9 mouse cellular contexts compared by ENCODE assay signal in the genomic region with DNA sequence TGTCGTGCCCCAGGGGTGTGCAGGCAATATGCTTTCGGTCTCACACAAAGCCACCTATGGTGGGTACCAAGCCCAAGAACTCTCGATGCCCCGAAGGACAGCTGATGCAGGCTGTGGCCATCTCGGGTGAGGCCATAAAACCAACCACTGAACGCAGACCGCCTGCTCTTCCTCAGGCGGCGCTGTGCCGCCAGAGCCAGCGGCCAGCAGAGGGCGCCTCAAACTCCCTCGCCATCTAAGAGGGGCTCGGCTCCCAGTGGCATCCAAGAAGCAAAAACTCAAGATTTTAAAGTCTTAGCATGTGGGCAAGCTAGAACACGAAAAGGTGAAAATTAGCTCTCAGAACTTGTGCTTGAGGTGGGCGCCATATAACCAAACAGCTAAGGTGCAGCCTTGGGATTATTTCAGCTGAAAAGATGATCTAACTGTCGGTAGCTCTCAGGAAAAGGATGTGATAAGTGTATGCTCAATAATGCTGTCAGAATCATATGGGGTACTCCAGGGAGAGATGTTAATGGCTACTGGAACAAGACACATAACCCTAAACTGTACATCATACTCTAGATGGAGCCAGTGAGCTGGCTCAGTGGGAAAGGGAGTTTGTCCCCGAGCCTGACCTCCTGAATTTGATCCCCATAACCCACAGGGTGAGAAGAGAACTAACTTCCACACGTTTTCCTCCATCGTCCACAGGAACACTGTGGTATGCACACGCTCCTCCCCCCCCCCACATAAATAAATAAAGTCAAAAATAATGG. TPM values are rescaled to one million over a fixed set of nuclear protein-coding genes. Genes with fewer than 3 reads are reported as not detected.
A peak's percentile ranks its signal among the peaks of the same experiment; 100 is the strongest.
DNase-seq lines count a peak whose midpoint lies in the region; ATAC-seq and TF ChIP-seq lines count a peak whose summit lies in the region.
"Had no signal": no experiment of that assay in that cellular context is flagged by ENCODE, and none has a peak within 500 bp of the region (broad histone marks: within the 10 kb centered on the region; RNA-seq: fewer than 3 reads in every experiment).

No protein-coding gene starts in this region.

- TF ChIP-seq POLR2A in ES-Bruce4 (IDR thresholded peaks at IDR 0.05; ENCODE audit: insufficient read depth, low read length), result no peak
- no peak for TF ChIP-seq POLR2A in cerebellum, adult 2 months (IDR thresholded peaks at IDR 0.05; ENCODE audit: borderline replicate concordance, insufficient read depth, low read length)

- TF ChIP-seq CTCF in ES-Bruce4 (IDR thresholded peaks at IDR 0.05; ENCODE audit: low read depth, low read length), result peak; percentile 95
- TF ChIP-seq CTCF in cerebellum, adult 2 months (IDR thresholded peaks at IDR 0.05; ENCODE audit: borderline replicate concordance, insufficient read depth, low read depth, low read length), result peak; percentile 74
- TF ChIP-seq CTCF in intestine, postnatal 0 days (IDR thresholded peaks at IDR 0.05; ENCODE audit: low read depth), result peak; percentile 89

- no peaks in the 10 kb centered on the region for H3K9me3 ChIP-seq in ES-Bruce4 (replicated peaks; ENCODE audit: control insufficient read depth, insufficient read depth, low read length, poor library complexity, severe bottlenecking)
- H3K9me3 ChIP-seq in forebrain, embryonic 16.5 days (ENCODE audit: control insufficient read depth, low read length), result no peaks in the 10 kb centered on the region
- H3K9me3 ChIP-seq in intestine, postnatal 0 days (ENCODE audit: control insufficient read depth), result peaks cover 2% of the 10 kb centered on the region; the same call in 1 of the 2 replicates
- 0 out of 2 replicates have a peak, but pooled peaks cover 4% of the 10 kb centered on the region for H3K9me3 ChIP-seq in liver, embryonic 13.5 days (replicated peaks)
- H3K9me3 ChIP-seq in neural tube, embryonic 14.5 days (ENCODE audit: control insufficient read depth, low read length), result no peaks in the 10 kb centered on the region

- DNase-seq in 3T3-L1 (ENCODE audit: low read depth, low spot score), result peak; percentile 42
- peak; percentile 58 to 63 for DNase-seq in cerebellum, adult 2 months
- DNase-seq in liver, embryonic 13.5 days, result no peak

- no peak overlapping the region for H3K27ac ChIP-seq in ES-Bruce4 (ENCODE audit: insufficient read depth, low read length)
- no peak overlapping the region for H3K27ac ChIP-seq in cerebellum, adult 2 months (ENCODE audit: insufficient read depth, low read length)
- H3K27ac ChIP-seq in forebrain, embryonic 16.5 days (ENCODE audit: low read length), result no peak overlapping the region
- H3K27ac ChIP-seq in intestine, postnatal 0 days (ENCODE audit: low read depth, low read length), result no peak overlapping the region
- H3K27ac ChIP-seq in liver, embryonic 13.5 days, result no peak overlapping the region
- no peak overlapping the region for H3K27ac ChIP-seq in neural tube, embryonic 14.5 days (ENCODE audit: low read depth, low read length)

- H3K4me3 ChIP-seq in ES-Bruce4 (ENCODE audit: low read depth, low read length), result no peak overlapping the region
- no peak overlapping the region for H3K4me3 ChIP-seq in cerebellum, adult 2 months (replicated peaks; ENCODE audit: insufficient read depth, low read depth, low read length)
- no peak overlapping the region for H3K4me3 ChIP-seq in forebrain, embryonic 16.5 days (replicated peaks; ENCODE audit: low read length)
- H3K4me3 ChIP-seq in intestine, postnatal 0 days (ENCODE audit: low read depth, low read length), result no peak overlapping the region
- no peak overlapping the region for H3K4me3 ChIP-seq in liver, embryonic 13.5 days (replicated peaks)
- no peak overlapping the region for H3K4me3 ChIP-seq in neural tube, embryonic 14.5 days (ENCODE audit: low read depth, low read length)

- no peaks in the 10 kb centered on the region for H3K36me3 ChIP-seq in ES-Bruce4 (ENCODE audit: control insufficient read depth, insufficient read depth, low read length, poor library complexity, severe bottlenecking)
- no peaks in the 10 kb centered on the region for H3K36me3 ChIP-seq in forebrain, embryonic 16.5 days (ENCODE audit: control insufficient read depth, insufficient read depth)
- no peaks in the 10 kb centered on the region for H3K36me3 ChIP-seq in intestine, postnatal 0 days (ENCODE audit: control insufficient read depth, insufficient read depth)
- no peaks in the 10 kb centered on the region for H3K36me3 ChIP-seq in liver, embryonic 13.5 days
- no peaks in the 10 kb centered on the region for H3K36me3 ChIP-seq in neural tube, embryonic 14.5 days (ENCODE audit: control insufficient read depth, insufficient read depth, low read length)

- no peaks in the 10 kb centered on the region for H3K27me3 ChIP-seq in ES-Bruce4 (ENCODE audit: control insufficient read depth, insufficient read depth, low read length, poor library complexity, severe bottlenecking)
- H3K27me3 ChIP-seq in cerebellum, adult 2 months (ENCODE audit: control insufficient read depth, insufficient read depth, low read length), result peaks cover 1% of the 10 kb centered on the region; the same call in 1 of the 2 replicates
- no peaks in the 10 kb centered on the region for H3K27me3 ChIP-seq in forebrain, embryonic 16.5 days (replicated peaks; ENCODE audit: control insufficient read depth, insufficient read depth, low read length)
- H3K27me3 ChIP-seq in intestine, postnatal 0 days (replicated peaks; ENCODE audit: control insufficient read depth, insufficient read depth, low read length), result peaks cover 17% of the 10 kb centered on the region
- H3K27me3 ChIP-seq in liver, embryonic 13.5 days, result peaks cover 32% of the 10 kb centered on the region
- no peaks in the 10 kb centered on the region for H3K27me3 ChIP-seq in neural tube, embryonic 14.5 days (ENCODE audit: control insufficient read depth, insufficient read depth, low read length)

- peak; percentile 45 for ATAC-seq in forebrain, embryonic 16.5 days
- no peak for ATAC-seq in intestine, postnatal 0 days
- ATAC-seq in liver, embryonic 13.5 days (ENCODE audit: low read depth), result no peak
- ATAC-seq in neural tube, embryonic 14.5 days (ENCODE audit: low read depth), result 0 out of 2 replicates have a peak, but pooled peaks have one; percentile 32
- no peak for ATAC-seq in monocyte, adult 5-6 weeks (replicated peaks; ENCODE audit: insufficient number of reproducible peaks, low FRiP score, low TSS enrichment, poor library complexity, severe bottlenecking)

- H3K9ac ChIP-seq in ES-Bruce4 (ENCODE audit: low read depth, poor library complexity, severe bottlenecking), result no peak overlapping the region
- H3K9ac ChIP-seq in forebrain, embryonic 16.5 days (replicated peaks; ENCODE audit: low read depth, low read length), result no peak overlapping the region
- H3K9ac ChIP-seq in intestine, postnatal 0 days (ENCODE audit: low read depth, low read length), result no peak overlapping the region
- H3K9ac ChIP-seq in liver, embryonic 13.5 days, result no peak overlapping the region
- H3K9ac ChIP-seq in neural tube, embryonic 14.5 days (replicated peaks; ENCODE audit: low read depth, low read length), result no peak overlapping the region

- 0 out of 2 replicates have a peak overlapping the region, but pooled peaks have one; percentile 2 for H3K4me2 ChIP-seq in forebrain, embryonic 16.5 days (ENCODE audit: low read length)
- no peak overlapping the region; the same call in 1 of the 2 replicates for H3K4me2 ChIP-seq in intestine, postnatal 0 days (replicated peaks; ENCODE audit: low read depth)
- H3K4me2 ChIP-seq in liver, embryonic 13.5 days, result peak overlapping the region; percentile 26; the same call in 1 of the 2 replicates
- H3K4me2 ChIP-seq in neural tube, embryonic 14.5 days (ENCODE audit: low read depth, low read length), result peak overlapping the region; percentile 25; the same call in 1 of the 2 replicates

- 12% methylated on average over 21 of the region's 21 CpGs for WGBS in cerebellum, adult 2 months
- WGBS in forebrain, embryonic 16.5 days, result 15% methylated on average over 21 of the region's 21 CpGs
- WGBS in intestine, postnatal 0 days, result 13% methylated on average over 21 of the region's 21 CpGs
- 10% methylated on average over 21 of the region's 21 CpGs for WGBS in liver, embryonic 13.5 days (ENCODE audit: insufficient replicate concordance)
- 11% methylated on average over 21 of the region's 21 CpGs for WGBS in neural tube, embryonic 14.5 days

- TF ChIP-seq EP300 in ES-Bruce4 (IDR thresholded peaks at IDR 0.05; ENCODE audit: insufficient read depth, low read depth, low read length), result no peak

- H3K4me1 ChIP-seq in ES-Bruce4 (ENCODE audit: control insufficient read depth, insufficient read depth, low read length), result no peaks in the 10 kb centered on the region
- H3K4me1 ChIP-seq in cerebellum, adult 2 months (ENCODE audit: control insufficient read depth, insufficient read depth, low read length), result peaks cover 8% of the 10 kb centered on the region
- peaks cover 18% of the 10 kb centered on the region for H3K4me1 ChIP-seq in forebrain, embryonic 16.5 days (replicated peaks; ENCODE audit: control insufficient read depth, insufficient read depth, low read length)
- 0 out of 2 replicates have a peak, but pooled peaks cover 3% of the 10 kb centered on the region for H3K4me1 ChIP-seq in intestine, postnatal 0 days (replicated peaks; ENCODE audit: control insufficient read depth, insufficient read depth, low read length)
- H3K4me1 ChIP-seq in liver, embryonic 13.5 days (replicated peaks), result peaks cover 10% of the 10 kb centered on the region
- peaks cover 15% of the 10 kb centered on the region; the same call in 1 of the 2 replicates for H3K4me1 ChIP-seq in neural tube, embryonic 14.5 days (ENCODE audit: control insufficient read depth, insufficient read depth, low read length)

RNA-seq across cellular contexts. Expression of a gene that starts 4.0 kb away (rescaled TPM):
- polyA plus RNA-seq in ES-Bruce4 (2011; ENCODE audit: insufficient read depth, insufficient read length, low read depth, missing spikeins), result not detected in 2 replicates
- not detected in 2 replicates for polyA plus RNA-seq in cerebellum, adult 2 months (2012; rRNA removed)
- 6.3 and 6.6 TPM in 2 replicates for polyA plus RNA-seq in forebrain, embryonic 16.5 days (2015; fragmentation: Nextera tagmentation; extraction: Ambion mirVana)
- polyA plus RNA-seq in intestine, postnatal 0 days (2015; fragmentation: Nextera tagmentation; extraction: Ambion mirVana), result 0.23 and 0.44 TPM in 2 replicates
- polyA plus RNA-seq in liver, embryonic 13.5 days (2015; fragmentation: Nextera tagmentation; extraction: Ambion mirVana), result 0.05 and 0.07 TPM in 2 replicates
- 6.1 and 7.0 TPM in 2 replicates for polyA plus RNA-seq in neural tube, embryonic 14.5 days (2014; fragmentation: Nextera tagmentation; extraction: Ambion mirVana)
- total RNA-seq in monocyte, adult 5-6 weeks (2017), result not detected in 3 replicates
- total RNA-seq: gastrocnemius, postnatal 36 days had no signal

RNA-seq across cellular contexts. Expression of a gene that starts 23.5 kb away (rescaled TPM):
- polyA plus RNA-seq in ES-Bruce4 (2011; ENCODE audit: insufficient read depth, insufficient read length, low read depth, missing spikeins), result 7.3 and 7.5 TPM in 2 replicates
- polyA plus RNA-seq in cerebellum, adult 2 months (2012; rRNA removed), result 10.6 and 10.9 TPM in 2 replicates
- 12.3 and 13.4 TPM in 2 replicates for polyA plus RNA-seq in forebrain, embryonic 16.5 days (2015; fragmentation: Nextera tagmentation; extraction: Ambion mirVana)
- 0.82 and 0.90 TPM in 2 replicates for polyA plus RNA-seq in intestine, postnatal 0 days (2015; fragmentation: Nextera tagmentation; extraction: Ambion mirVana)
- 0.97 and 1.0 TPM in 2 replicates for polyA plus RNA-seq in liver, embryonic 13.5 days (2015; fragmentation: Nextera tagmentation; extraction: Ambion mirVana)
- 12.0 and 15.0 TPM in 2 replicates for polyA plus RNA-seq in neural tube, embryonic 14.5 days (2014; fragmentation: Nextera tagmentation; extraction: Ambion mirVana)
- not detected in 3 replicates for total RNA-seq in monocyte, adult 5-6 weeks (2017)

RNA-seq across cellular contexts. Expression of a gene that starts 35.7 kb away (rescaled TPM):
- polyA plus RNA-seq in ES-Bruce4 (2011; ENCODE audit: insufficient read depth, insufficient read length, low read depth, missing spikeins), result 0.24 TPM in 1 of 2 replicates, not detected in the other
- 0.05 TPM in 1 of 2 replicates, not detected in the other for polyA plus RNA-seq in cerebellum, adult 2 months (2012; rRNA removed)
- not detected in 2 replicates for polyA plus RNA-seq in forebrain, embryonic 16.5 days (2015; fragmentation: Nextera tagmentation; extraction: Ambion mirVana)
- polyA plus RNA-seq in intestine, postnatal 0 days (2015; fragmentation: Nextera tagmentation; extraction: Ambion mirVana), result 1.7 and 1.8 TPM in 2 replicates
- polyA plus RNA-seq in liver, embryonic 13.5 days (2015; fragmentation: Nextera tagmentation; extraction: Ambion mirVana), result 2.0 and 2.2 TPM in 2 replicates
- not detected in 2 replicates for polyA plus RNA-seq in neural tube, embryonic 14.5 days (2014; fragmentation: Nextera tagmentation; extraction: Ambion mirVana)
- total RNA-seq in monocyte, adult 5-6 weeks (2017), result 0.19 TPM in 1 of 3 replicates, not detected in the others

RNA-seq across cellular contexts. Expression of a gene that starts 38.2 kb away (rescaled TPM):
- polyA plus RNA-seq in ES-Bruce4 (2011; ENCODE audit: insufficient read depth, insufficient read length, low read depth, missing spikeins), result 43.3 and 43.6 TPM in 2 replicates
- polyA plus RNA-seq in cerebellum, adult 2 months (2012; rRNA removed), result 187 and 208 TPM in 2 replicates
- 107 and 115 TPM in 2 replicates for polyA plus RNA-seq in forebrain, embryonic 16.5 days (2015; fragmentation: Nextera tagmentation; extraction: Ambion mirVana)
- 62.2 and 63.6 TPM in 2 replicates for polyA plus RNA-seq in intestine, postnatal 0 days (2015; fragmentation: Nextera tagmentation; extraction: Ambion mirVana)
- 14.2 and 16.7 TPM in 2 replicates for polyA plus RNA-seq in liver, embryonic 13.5 days (2015; fragmentation: Nextera tagmentation; extraction: Ambion mirVana)
- polyA plus RNA-seq in neural tube, embryonic 14.5 days (2014; fragmentation: Nextera tagmentation; extraction: Ambion mirVana), result 98.8 and 110 TPM in 2 replicates
- total RNA-seq in monocyte, adult 5-6 weeks (2017), result 120 to 175 TPM (median 140 TPM) in 3 replicates

Comparison
In these comparisons a context has a peak if more than half of its experiments do, and no peak if none do; other contexts are left out.
1. ATAC-seq: peak in forebrain, embryonic 16.5 days (single experiment) and neural tube, embryonic 14.5 days (single experiment); none in intestine, postnatal 0 days (single experiment), liver, embryonic 13.5 days (single experiment) and monocyte, adult 5-6 weeks (single experiment).
2. Peak in every context shown above with its lines, with median percentiles within 50 percentile points of each other: CTCF ChIP-seq.